Mouse (Mus musculus) layer of hippocampus, postnatal 36 days (tissue): ENCODE data around the gene A730061H03Rik. TPM values are rescaled to one million over a fixed set of nuclear protein-coding genes. Genes with fewer than 3 reads are reported as not detected.

ENCODE experiments used
- total RNA-seq, 2 experiments: library from RNA; stranded (reverse); gene quantifications; 2 replicates each; pipeline ENCODE4 v1.2.3; 2021

A730061H03Rik gene
- total RNA-seq, 2 experiments from 2014 or later: 1.3 to 1.4 TPM

Other genes starting within 250 kb of the A730061H03Rik start
- 10 to 100 TPM; 22.0 to 23.3 TPM for gene Dhrs4, start 81.6 kb downstream of the A730061H03Rik start, total RNA-seq
- gene Carmil3, start 69.8 kb downstream of the A730061H03Rik start, total RNA-seq: 10 to 100 TPM; 59.2 to 60.3 TPM
- gene Cpne6, start 50.0 kb downstream of the A730061H03Rik start, total RNA-seq: 100 to 1,000 TPM; 696 to 698 TPM
- 1 to 10 TPM; 1.6 to 5.6 TPM for gene Nrl, start 35.4 kb downstream of the A730061H03Rik start, total RNA-seq
- gene Pck2, start 20.1 kb downstream of the A730061H03Rik start, total RNA-seq: 10 to 100 TPM; 42.6 to 45.8 TPM
- gene Dcaf11, start 400 bp downstream of the A730061H03Rik start, total RNA-seq: 10 to 100 TPM; 82.5 to 83.2 TPM
- gene Fitm1, start 15.2 kb upstream of the A730061H03Rik start, total RNA-seq: not detected
- 10 to 100 TPM; 50.3 to 50.4 TPM for gene Psme1, start 17.7 kb upstream of the A730061H03Rik start, total RNA-seq
- 10 to 100 TPM; 46.1 to 50.7 TPM for gene Emc9, start 24.9 kb upstream of the A730061H03Rik start, total RNA-seq
- 10 to 100 TPM; 43.2 to 44.6 TPM for gene Psme2, start 30.7 kb upstream of the A730061H03Rik start, total RNA-seq
- gene Rnf31, start 31.3 kb upstream of the A730061H03Rik start, total RNA-seq: 10 to 100 TPM; 29.5 to 41.0 TPM
- 10 to 100 TPM; 13.9 to 16.2 TPM for gene Irf9, start 43.2 kb upstream of the A730061H03Rik start, total RNA-seq
- 1 to 10 TPM in 1 of 2 experiments, under 1 TPM in 1; 0.88 to 1.8 TPM for gene Rec8, start 57.6 kb upstream of the A730061H03Rik start, total RNA-seq
- gene Ipo4, start 75.6 kb upstream of the A730061H03Rik start, total RNA-seq: 100 to 1,000 TPM; 108 to 119 TPM
- 1 to 10 TPM; 5.3 to 5.6 TPM for gene Gm49378, start 77.5 kb upstream of the A730061H03Rik start, total RNA-seq
- 10 to 100 TPM; 43.4 to 44.3 TPM for gene Tm9sf1, start 83.4 kb upstream of the A730061H03Rik start, total RNA-seq
- 1 to 10 TPM; 1.3 to 1.7 TPM for gene Tssk4, start 89.8 kb upstream of the A730061H03Rik start, total RNA-seq
- 10 to 100 TPM; 46.4 to 49.9 TPM for gene Mdp1, start 100.1 kb upstream of the A730061H03Rik start, total RNA-seq
- gene Gmpr2, start 111.5 kb upstream of the A730061H03Rik start, total RNA-seq: 10 to 100 TPM; 24.4 to 27.9 TPM
- gene Nedd8, start 111.7 kb upstream of the A730061H03Rik start, total RNA-seq: 100 to 1,000 TPM; 328 to 337 TPM
- gene Tinf2, start 121.4 kb upstream of the A730061H03Rik start, total RNA-seq: 10 to 100 TPM; 13.0 to 13.4 TPM
- under 1 TPM in 1 of 2 experiments, not detected in 1; 0.28 TPM for gene Tgm1, start 153.5 kb upstream of the A730061H03Rik start, total RNA-seq
- gene Rabggta, start 161.9 kb upstream of the A730061H03Rik start, total RNA-seq: 10 to 100 TPM; 42.8 to 43.8 TPM
- gene Dhrs1, start 185.3 kb upstream of the A730061H03Rik start, total RNA-seq: 10 to 100 TPM; 82.7 to 83.2 TPM
- gene Nop9, start 185.3 kb upstream of the A730061H03Rik start, total RNA-seq: 10 to 100 TPM; 10.6 to 14.2 TPM
- 1 to 10 TPM; 1.2 to 1.6 TPM for gene Cideb, start 198.1 kb upstream of the A730061H03Rik start, total RNA-seq
- under 1 TPM; 0.10 to 0.20 TPM for gene Ltb4r2, start 201.0 kb upstream of the A730061H03Rik start, total RNA-seq
- not detected for gene Ltb4r1, start 205.6 kb upstream of the A730061H03Rik start, total RNA-seq
- 1 to 10 TPM; 2.5 to 3.2 TPM for gene Adcy4, start 223.7 kb upstream of the A730061H03Rik start, total RNA-seq
- gene Ripk3, start 228.5 kb upstream of the A730061H03Rik start, total RNA-seq: 1 to 10 TPM; 1.1 to 1.9 TPM